Mouse (Mus musculus) lung, adult 2 months (tissue): ENCODE measurements around the gene Atp5j. TPM values are rescaled to one million over a fixed set of nuclear protein-coding genes. Genes with fewer than 3 reads are reported as not detected.

Experiments
- DNase-seq: peaks from one replicate; pipeline ENCODE4 v3.0.0; 2022
- H3K4me1 ChIP-seq: fragments of 200-500 bp; 2 replicates; pipeline ENCODE4 v1.6.1; 2011; ENCODE audit warnings: low read length; ENCODE audit not compliant: control insufficient read depth, insufficient read depth
- H3K4me3 ChIP-seq: fragments of 200-500 bp; replicated peaks from 2 replicates; pipeline ENCODE3; 2011; ENCODE audit warnings: low read depth, mild to moderate bottlenecking, control low read depth, low read length; ENCODE audit errors: extremely low read depth
- CTCF ChIP-seq: fragments of 200-500 bp; IDR thresholded peaks from 2 replicates; pipeline ENCODE4 v1.5.1; 2011; ENCODE audit warnings: mild to moderate bottlenecking, low read length, control low read depth; ENCODE audit not compliant: insufficient read depth
- POLR2A ChIP-seq: fragments of 200-500 bp; IDR thresholded peaks from 2 replicates; pipeline ENCODE4 v1.6.1; 2011; ENCODE audit warnings: low read depth, mild to moderate bottlenecking, control low read depth, low read length, borderline replicate concordance; ENCODE audit errors: extremely low read depth
- WGBS: fragments of 180-500 bp; shearing (Covaris S2); methylation state at CpG from one replicate; pipeline ENCODE4 v1.1.7; 2018; 5-methylcytosine and 5-hydroxymethylcytosine counted together
- polyA plus RNA-seq: library from polyadenylated mRNA; depleted of rRNA; stranded (reverse); fragments of >200 nt; gene quantifications from 2 replicates; pipeline ENCODE4 v1.2.3, GENCODE M21; 2012; rRNA removed

Gene Atp5j
- 117 and 167 TPM in 2 replicates for polyA plus RNA-seq

- TF ChIP-seq CTCF (no peak), POLR2A (no peak)
- peak within 1 kb of the TSS; percentile 89 for H3K4me3 ChIP-seq
- DNase-seq = peak; percentile 83
These were observed at the start of gene Atp5j for GRCm38 (mm10) chr16:84835441-84835822. TSS of gene Atp5j (minus strand) at chr16:84835625.

GRCm38 (mm10) chr16:84884572-84884971 is 49.1 kb upstream of the Atp5j start:
- DNase-seq = no peak
- Histone ChIP-seq H3K4me1 (no peaks in the 10 kb centered on the region), H3K4me3 (no peak overlapping the region)
- TF ChIP-seq CTCF (no peak), POLR2A (no peak)
- WGBS = 75% methylated on average over 8 of the region's 8 CpGs

More at GRCm38 (mm10) chr16:84835441-84835822, at the start of gene Atp5j:
- H3K4me1 ChIP-seq = no peaks in the 10 kb centered on the region
- WGBS = under 1% methylated on average over 57 of the region's 57 CpGs

- H3K4me1 ChIP-seq = no peaks in the 10 kb centered on the region
- WGBS = 78% methylated on average over 8 of the region's 8 CpGs
- DNase-seq = no peak
- H3K4me3 ChIP-seq = no peak overlapping the region
- TF ChIP-seq CTCF (no peak), POLR2A (no peak)
These were observed 46.4 kb upstream of the Atp5j start for GRCm38 (mm10) chr16:84881754-84882321.

GRCm38 (mm10) chr16:84881168-84881567 is 45.7 kb upstream of the Atp5j start:
- 85% methylated on average over 9 of the region's 9 CpGs for WGBS
- no peak overlapping the region for H3K4me3 ChIP-seq
- no peak for DNase-seq
- no peaks in the 10 kb centered on the region for H3K4me1 ChIP-seq
- TF ChIP-seq POLR2A (no peak), CTCF (no peak)

- peak; percentile 54 for DNase-seq
- Histone ChIP-seq H3K4me3 (no peak overlapping the region), H3K4me1 (no peaks in the 10 kb centered on the region)
- 20% methylated on average over 5 of the region's 5 CpGs for WGBS
- no peak for TF ChIP-seq POLR2A
- peak; percentile 89 for TF ChIP-seq CTCF
These were observed 43.7 kb upstream of the Atp5j start for GRCm38 (mm10) chr16:84879146-84879545.

GRCm38 (mm10) chr16:84876082-84876481 is 40.7 kb upstream of the Atp5j start:
- DNase-seq = no peak
- 45% methylated on average over 8 of the region's 8 CpGs for WGBS
- Histone ChIP-seq H3K4me1 (no peaks in the 10 kb centered on the region), H3K4me3 (no peak overlapping the region)
- TF ChIP-seq CTCF = no peak
- TF ChIP-seq POLR2A = no peak

GRCm38 (mm10) chr16:84875718-84876035 is 40.3 kb upstream of the Atp5j start:
- TF ChIP-seq CTCF = no peak
- no peak for TF ChIP-seq POLR2A
- H3K4me1 ChIP-seq = no peaks in the 10 kb centered on the region
- no peak for DNase-seq
- H3K4me3 ChIP-seq = no peak overlapping the region
- 68% methylated on average over 7 of the region's 7 CpGs for WGBS

GRCm38 (mm10) chr16:84875012-84875717 is 39.7 kb upstream of the Atp5j start:
- Histone ChIP-seq H3K4me3 (no peak overlapping the region), H3K4me1 (no peaks in the 10 kb centered on the region)
- WGBS = 44% methylated on average over 24 of the region's 24 CpGs
- TF ChIP-seq CTCF (peak; percentile 20; the same call in 1 of the 2 replicates), POLR2A (no peak)
- peak; percentile 6 for DNase-seq

GRCm38 (mm10) chr16:84873805-84874204 is 38.4 kb upstream of the Atp5j start:
- H3K4me3 ChIP-seq = no peak overlapping the region
- H3K4me1 ChIP-seq = no peaks in the 10 kb centered on the region
- no peak for DNase-seq
- WGBS = 79% methylated on average over 8 of the region's 8 CpGs
- TF ChIP-seq CTCF (no peak), POLR2A (no peak)

- TF ChIP-seq CTCF (no peak), POLR2A (no peak)
- no peak for DNase-seq
- Histone ChIP-seq H3K4me1 (no peaks in the 10 kb centered on the region), H3K4me3 (no peak overlapping the region)
- 82% methylated on average over 8 of the region's 8 CpGs for WGBS
These were observed 29.2 kb upstream of the Atp5j start for GRCm38 (mm10) chr16:84864656-84865055.
